Mouse (Mus musculus) gastrocnemius, postnatal 10 days (tissue): ENCODE results near the gene Gm8890. TPM values are rescaled to one million over a fixed set of nuclear protein-coding genes. Genes with fewer than 3 reads are reported as not detected.
"Not testable (repeated sequence)": the region's sequence is repeated elsewhere in the genome, so short reads cannot be mapped to it uniquely, and the experiment has no call there.

Source experiments
- DNase-seq: peaks from one replicate; pipeline ENCODE4 v3.0.0; 2021; ENCODE audit warnings: mixed read lengths
- long read RNA-seq, 2 experiments: library from polyadenylated mRNA; stranded (forward); transcript quantifications; one replicate each; pipeline ENCODE4 v2.0.0; 2021
- total RNA-seq, 2 experiments: library from RNA; stranded (reverse); gene quantifications; 2 replicates each; pipeline ENCODE4 v1.2.3; 2021

Gm8890 gene
- not detected for total RNA-seq
- long read RNA-seq, experiment 1 = 0 reads
- long read RNA-seq, experiment 2 = 0 reads

DNA sequence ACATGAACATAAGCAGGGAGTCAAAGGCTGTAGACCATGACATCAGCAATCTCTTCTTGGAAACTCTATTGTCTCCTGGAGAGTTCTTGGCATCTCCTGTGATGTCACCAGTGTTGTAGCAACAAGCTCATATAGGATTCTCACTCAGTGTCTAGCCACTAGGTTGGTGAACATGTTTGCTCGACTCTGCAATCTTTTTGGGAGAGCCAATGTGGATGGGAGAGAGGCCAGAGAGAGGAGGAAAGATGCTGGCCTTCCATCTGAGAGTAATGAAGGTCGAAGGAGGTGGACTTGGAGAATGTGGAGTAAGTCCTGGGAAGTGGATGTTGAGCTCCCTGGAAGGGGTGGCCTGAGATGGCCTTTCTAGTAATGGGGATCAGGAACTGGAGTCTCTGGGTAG is at the start of gene Gm8890:
Gene Gm8890, plus strand, starts transcription at position 301 of the 400 bp plus-strand sequence.
- not testable (repeated sequence) for DNase-seq

DNA sequence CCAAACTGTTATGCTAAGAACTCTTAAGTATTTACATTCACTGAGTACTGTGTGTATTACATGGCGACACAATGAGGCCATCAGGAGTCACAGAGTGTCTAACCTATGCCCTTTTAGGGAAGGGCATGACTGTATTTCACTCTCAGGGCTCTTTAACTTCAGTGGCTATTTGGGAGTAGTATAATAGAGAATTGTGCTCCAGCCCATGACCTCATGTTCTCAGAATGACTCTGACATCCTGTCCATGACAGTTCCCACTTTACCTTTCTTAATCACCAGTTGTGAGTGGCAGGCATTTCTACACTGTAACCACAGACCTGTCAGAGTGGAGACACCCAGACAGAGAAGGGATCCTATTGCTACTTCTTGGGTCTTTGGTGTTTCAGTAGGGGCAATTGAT is 388 bp downstream of the Gm8890 start:
- DNase-seq = not testable (repeated sequence)

Other genes with a start within 250 kb of the Gm8890 start
- gene Gm8879, start 128.4 kb upstream of the Gm8890 start, total RNA-seq = not detected
- not detected for gene Gm5861, start 73.0 kb upstream of the Gm8890 start, total RNA-seq
- gene Speer1, start 85.5 kb downstream of the Gm8890 start, total RNA-seq = not detected
- gene Gm8897, start 160.4 kb downstream of the Gm8890 start, total RNA-seq = not detected
- gene Gm8906, start 246.7 kb downstream of the Gm8890 start, total RNA-seq = not detected